Mouse (Mus musculus): ENCODE measurements around the gene Kctd18. TPM values are rescaled to one million over a fixed set of nuclear protein-coding genes. Genes with fewer than 3 reads are reported as not detected.

Gene Kctd18
- polyA plus RNA-seq (2014; fragmentation: Nextera tagmentation; extraction: Ambion mirVana): 12.9 and 14.2 TPM in 2 replicates

GRCm38 (mm10) chr1:58018856-58019255 is at the start of gene Kctd18:
Kctd18 (minus strand) TSS chr1:58018956.
- H3K27me3 ChIP-seq (replicated peaks; ENCODE audit: control insufficient read depth, insufficient read depth, low read length): no peaks in the 10 kb centered on the region
- no peak within 1 kb of the TSS for H3K9ac ChIP-seq (ENCODE audit: low read length)
- no peak within 1 kb of the TSS for H3K4me3 ChIP-seq (ENCODE audit: low read depth, low read length)
- WGBS: 97% methylated on average over 7 of the region's 7 CpGs
- H3K4me1 ChIP-seq (replicated peaks; ENCODE audit: control insufficient read depth, insufficient read depth, low read length): no peaks in the 10 kb centered on the region
- DNase-seq (ENCODE audit: low spot score) (no peak), ATAC-seq (replicated peaks; ENCODE audit: low FRiP score, low TSS enrichment, low read depth) (no peak)
- H3K27ac ChIP-seq (ENCODE audit: low read depth): no peak within 1 kb of the TSS
- peaks cover 79% of the 10 kb centered on the region for H3K36me3 ChIP-seq (ENCODE audit: control insufficient read depth, insufficient read depth, low read length)
- H3K4me2 ChIP-seq (ENCODE audit: low read length): no peak within 1 kb of the TSS
- no peaks in the 10 kb centered on the region for H3K9me3 ChIP-seq (ENCODE audit: control insufficient read depth, low read length)

DNA sequence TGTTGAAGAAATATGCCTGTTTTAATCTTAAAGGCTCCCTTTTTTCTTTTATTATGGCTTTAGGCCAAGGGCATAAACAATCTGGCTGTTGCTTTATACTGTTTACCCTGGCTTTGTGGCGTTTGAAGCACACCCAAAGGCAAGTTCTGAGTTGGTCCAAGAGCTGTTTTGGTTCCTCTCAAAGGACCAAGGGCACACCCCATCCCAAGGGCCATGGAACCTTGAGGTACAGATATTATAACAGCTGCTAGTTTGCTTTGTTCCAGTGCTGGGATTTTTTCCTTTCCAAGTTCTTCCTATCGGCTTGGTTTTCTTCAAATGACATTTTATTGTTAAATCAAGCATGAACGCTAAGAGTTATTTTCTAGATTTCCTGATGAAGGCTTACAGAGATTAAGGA is 46.9 kb upstream of the Kctd18 start:
- no peaks in the 10 kb centered on the region for H3K27me3 ChIP-seq (replicated peaks; ENCODE audit: control insufficient read depth, insufficient read depth, low read length)
- no peak for DNase-seq (ENCODE audit: low spot score)
- no peak overlapping the region for H3K9ac ChIP-seq (ENCODE audit: low read length)
- no peaks in the 10 kb centered on the region for H3K4me1 ChIP-seq (replicated peaks; ENCODE audit: control insufficient read depth, insufficient read depth, low read length)
- H3K9me3 ChIP-seq (ENCODE audit: control insufficient read depth, low read length): no peaks in the 10 kb centered on the region
- H3K4me2 ChIP-seq (ENCODE audit: low read length): no peak overlapping the region
- 67% methylated on average over 3 of the region's 3 CpGs for WGBS
- H3K4me3 ChIP-seq (ENCODE audit: low read depth, low read length): no peak overlapping the region
- ATAC-seq (replicated peaks; ENCODE audit: low FRiP score, low TSS enrichment, low read depth): no peak
- H3K36me3 ChIP-seq (ENCODE audit: control insufficient read depth, insufficient read depth, low read length): no peaks in the 10 kb centered on the region
- no peak overlapping the region for H3K27ac ChIP-seq (ENCODE audit: low read depth)

GRCm38 (mm10) chr1:58065151-58065550 is 46.4 kb upstream of the Kctd18 start:
- no peaks in the 10 kb centered on the region for H3K4me1 ChIP-seq (replicated peaks; ENCODE audit: control insufficient read depth, insufficient read depth, low read length)
- H3K4me2 ChIP-seq (ENCODE audit: low read length): no peak overlapping the region
- H3K27me3 ChIP-seq (replicated peaks; ENCODE audit: control insufficient read depth, insufficient read depth, low read length): no peaks in the 10 kb centered on the region
- no peaks in the 10 kb centered on the region for H3K9me3 ChIP-seq (ENCODE audit: control insufficient read depth, low read length)
- no peak overlapping the region for H3K27ac ChIP-seq (ENCODE audit: low read depth)
- H3K4me3 ChIP-seq (ENCODE audit: low read depth, low read length): no peak overlapping the region
- H3K36me3 ChIP-seq (ENCODE audit: control insufficient read depth, insufficient read depth, low read length): no peaks in the 10 kb centered on the region
- 85% methylated on average over 5 of the region's 5 CpGs for WGBS
- ATAC-seq (replicated peaks; ENCODE audit: low FRiP score, low TSS enrichment, low read depth) (no peak), DNase-seq (ENCODE audit: low spot score) (no peak)
- no peak overlapping the region for H3K9ac ChIP-seq (ENCODE audit: low read length)

GRCm38 (mm10) chr1:58062131-58062530 is 43.4 kb upstream of the Kctd18 start:
- Histone ChIP-seq H3K36me3 (ENCODE audit: control insufficient read depth, insufficient read depth, low read length) (no peaks in the 10 kb centered on the region), H3K4me3 (ENCODE audit: low read depth, low read length) (no peak overlapping the region), H3K27ac (ENCODE audit: low read depth) (no peak overlapping the region), H3K9ac (ENCODE audit: low read length) (no peak overlapping the region), H3K4me1 (replicated peaks; ENCODE audit: control insufficient read depth, insufficient read depth, low read length) (no peaks in the 10 kb centered on the region), H3K9me3 (ENCODE audit: control insufficient read depth, low read length) (no peaks in the 10 kb centered on the region), H3K27me3 (replicated peaks; ENCODE audit: control insufficient read depth, insufficient read depth, low read length) (no peaks in the 10 kb centered on the region), H3K4me2 (ENCODE audit: low read length) (no peak overlapping the region)
- DNase-seq (ENCODE audit: low spot score): no peak
- 93% methylated on average over 7 of the region's 7 CpGs for WGBS
- ATAC-seq (replicated peaks; ENCODE audit: low FRiP score, low TSS enrichment, low read depth): no peak

DNA sequence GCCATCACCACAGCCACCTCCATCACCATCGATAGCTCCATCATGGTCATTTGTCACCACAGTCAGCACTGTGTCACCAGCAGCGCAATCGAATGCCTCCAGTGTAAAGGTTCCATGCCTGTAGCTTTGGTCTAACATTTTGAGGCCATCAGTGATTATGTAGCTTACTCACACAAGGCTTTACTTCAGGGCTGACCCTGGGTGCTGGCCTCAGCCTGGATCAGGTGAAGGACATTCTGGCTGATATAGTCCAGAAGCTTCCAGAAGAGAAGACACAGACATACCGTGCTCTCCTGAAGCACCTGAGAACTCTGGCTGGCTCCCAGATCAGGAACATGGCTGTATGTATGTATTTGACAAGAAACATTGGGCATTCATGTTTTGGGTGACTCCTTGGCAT is 40.1 kb upstream of the Kctd18 start:
- no peak overlapping the region for H3K4me2 ChIP-seq (ENCODE audit: low read length)
- no peak for DNase-seq (ENCODE audit: low spot score)
- 0 out of 2 replicates have a peak, but pooled peaks cover 3% of the 10 kb centered on the region for H3K4me1 ChIP-seq (replicated peaks; ENCODE audit: control insufficient read depth, insufficient read depth, low read length)
- no peak overlapping the region for H3K4me3 ChIP-seq (ENCODE audit: low read depth, low read length)
- H3K27me3 ChIP-seq (replicated peaks; ENCODE audit: control insufficient read depth, insufficient read depth, low read length): no peaks in the 10 kb centered on the region
- no peak for ATAC-seq (replicated peaks; ENCODE audit: low FRiP score, low TSS enrichment, low read depth)
- H3K36me3 ChIP-seq (ENCODE audit: control insufficient read depth, insufficient read depth, low read length): no peaks in the 10 kb centered on the region
- no peaks in the 10 kb centered on the region for H3K9me3 ChIP-seq (ENCODE audit: control insufficient read depth, low read length)
- H3K9ac ChIP-seq (ENCODE audit: low read length): no peak overlapping the region
- 91% methylated on average over 4 of the region's 4 CpGs for WGBS
- H3K27ac ChIP-seq (ENCODE audit: low read depth): no peak overlapping the region

DNA sequence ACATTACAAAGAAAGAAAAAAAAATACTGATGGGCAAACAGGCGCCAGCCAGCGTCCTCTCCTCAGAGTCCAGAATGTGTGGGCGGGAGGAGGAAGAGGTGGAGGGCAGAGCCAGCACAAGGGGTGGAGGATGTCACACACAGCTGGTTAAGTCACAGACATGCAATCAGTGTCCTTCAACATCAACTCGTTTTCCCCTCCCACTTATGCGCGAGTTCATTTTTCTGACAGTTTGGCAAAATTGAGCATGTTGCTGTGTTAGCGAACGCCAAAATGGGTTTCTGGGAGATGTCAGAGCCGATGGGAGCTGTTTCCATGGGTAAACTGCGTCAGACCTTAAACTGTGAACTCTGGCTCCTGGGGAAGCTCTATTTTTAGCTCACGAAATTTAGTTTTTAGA is 38.2 kb upstream of the Kctd18 start:
- Histone ChIP-seq H3K4me3 (ENCODE audit: low read depth, low read length) (no peak overlapping the region), H3K27ac (ENCODE audit: low read depth) (0 out of 2 replicates have a peak overlapping the region, but pooled peaks have one; percentile 11), H3K9ac (ENCODE audit: low read length) (no peak overlapping the region), H3K9me3 (ENCODE audit: control insufficient read depth, low read length) (no peaks in the 10 kb centered on the region), H3K4me1 (replicated peaks; ENCODE audit: control insufficient read depth, insufficient read depth, low read length) (0 out of 2 replicates have a peak, but pooled peaks cover 3% of the 10 kb centered on the region), H3K4me2 (ENCODE audit: low read length) (peak overlapping the region; percentile 18; the same call in 1 of the 2 replicates), H3K36me3 (ENCODE audit: control insufficient read depth, insufficient read depth, low read length) (no peaks in the 10 kb centered on the region), H3K27me3 (replicated peaks; ENCODE audit: control insufficient read depth, insufficient read depth, low read length) (no peaks in the 10 kb centered on the region)
- 46% methylated on average over 11 of the region's 11 CpGs for WGBS
- no peak for DNase-seq (ENCODE audit: low spot score)
- no peak for ATAC-seq (replicated peaks; ENCODE audit: low FRiP score, low TSS enrichment, low read depth)

- ATAC-seq (replicated peaks; ENCODE audit: low FRiP score, low TSS enrichment, low read depth) (no peak), DNase-seq (ENCODE audit: low spot score) (no peak)
- Histone ChIP-seq H3K4me1 (replicated peaks; ENCODE audit: control insufficient read depth, insufficient read depth, low read length) (0 out of 2 replicates have a peak, but pooled peaks cover 3% of the 10 kb centered on the region), H3K27ac (ENCODE audit: low read depth) (no peak overlapping the region), H3K4me2 (ENCODE audit: low read length) (peak overlapping the region; percentile 18; the same call in 1 of the 2 replicates), H3K4me3 (ENCODE audit: low read depth, low read length) (no peak overlapping the region), H3K9me3 (ENCODE audit: control insufficient read depth, low read length) (no peaks in the 10 kb centered on the region), H3K27me3 (replicated peaks; ENCODE audit: control insufficient read depth, insufficient read depth, low read length) (no peaks in the 10 kb centered on the region), H3K36me3 (ENCODE audit: control insufficient read depth, insufficient read depth, low read length) (no peaks in the 10 kb centered on the region), H3K9ac (ENCODE audit: low read length) (no peak overlapping the region)
- WGBS: 67% methylated on average over 13 of the region's 13 CpGs
These were observed 37.5 kb upstream of the Kctd18 start for GRCm38 (mm10) chr1:58056074-58056807.

- H3K9ac ChIP-seq (ENCODE audit: low read length): no peak overlapping the region
- 92% methylated on average over 11 of the region's 11 CpGs for WGBS
- no peak for ATAC-seq (replicated peaks; ENCODE audit: low FRiP score, low TSS enrichment, low read depth)
These were observed 36.8 kb upstream of the Kctd18 start for GRCm38 (mm10) chr1:58055598-58055997.

GRCm38 (mm10) chr1:58049126-58049525 is 30.4 kb upstream of the Kctd18 start:
- Histone ChIP-seq H3K9ac (ENCODE audit: low read length) (no peak overlapping the region), H3K4me1 (replicated peaks; ENCODE audit: control insufficient read depth, insufficient read depth, low read length) (no peaks in the 10 kb centered on the region), H3K4me2 (ENCODE audit: low read length) (no peak overlapping the region), H3K36me3 (ENCODE audit: control insufficient read depth, insufficient read depth, low read length) (no peaks in the 10 kb centered on the region), H3K27ac (ENCODE audit: low read depth) (no peak overlapping the region), H3K4me3 (ENCODE audit: low read depth, low read length) (no peak overlapping the region), H3K9me3 (ENCODE audit: control insufficient read depth, low read length) (no peaks in the 10 kb centered on the region), H3K27me3 (replicated peaks; ENCODE audit: control insufficient read depth, insufficient read depth, low read length) (no peaks in the 10 kb centered on the region)
- DNase-seq (ENCODE audit: low spot score): no peak
- ATAC-seq (replicated peaks; ENCODE audit: low FRiP score, low TSS enrichment, low read depth): no peak
- 90% methylated on average over 5 of the region's 5 CpGs for WGBS

More at GRCm38 (mm10) chr1:58055598-58055997, 36.8 kb upstream of the Kctd18 start:
- Histone ChIP-seq H3K9me3 (ENCODE audit: control insufficient read depth, low read length) (no peaks in the 10 kb centered on the region), H3K36me3 (ENCODE audit: control insufficient read depth, insufficient read depth, low read length) (no peaks in the 10 kb centered on the region), H3K4me3 (ENCODE audit: low read depth, low read length) (no peak overlapping the region), H3K27ac (ENCODE audit: low read depth) (no peak overlapping the region), H3K4me2 (ENCODE audit: low read length) (no peak overlapping the region), H3K27me3 (replicated peaks; ENCODE audit: control insufficient read depth, insufficient read depth, low read length) (no peaks in the 10 kb centered on the region), H3K4me1 (replicated peaks; ENCODE audit: control insufficient read depth, insufficient read depth, low read length) (0 out of 2 replicates have a peak, but pooled peaks cover 3% of the 10 kb centered on the region)
- DNase-seq (ENCODE audit: low spot score): no peak

Data from intestine, embryonic 14.5 days (tissue).